Mouse (Mus musculus): ENCODE data around the gene Sult2b1.

DNA sequence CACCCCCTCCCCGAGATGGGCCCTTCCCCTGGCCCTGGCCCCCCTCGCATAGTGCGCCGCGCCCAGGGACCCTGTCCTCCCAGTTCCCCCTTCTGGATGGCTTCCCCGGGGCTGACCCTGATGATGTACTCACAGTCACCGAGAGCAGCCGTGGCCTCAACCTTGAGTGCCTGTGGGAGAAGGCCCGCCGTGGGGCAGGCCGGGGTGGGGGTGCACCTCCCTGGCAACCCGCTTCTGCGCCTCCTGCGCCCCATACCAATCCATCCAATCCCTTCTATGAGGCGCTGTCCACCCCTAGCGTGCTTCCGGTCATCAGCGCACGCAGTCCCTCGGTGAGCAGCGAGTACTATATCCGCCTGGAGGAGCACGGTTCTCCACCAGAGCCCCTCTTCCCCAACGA, 8.8 kb upstream of the Sult2b1 start:
- TF ChIP-seq EP300 (IDR thresholded peaks at IDR 0.05) (no peak), CTCF (IDR thresholded peaks at IDR 0.05) (no peak)
